Mouse (Mus musculus) adrenal gland, postnatal 25 days (tissue): ENCODE measurements around the gene Gm10181. TPM values are rescaled to one million over a fixed set of nuclear protein-coding genes. Genes with fewer than 3 reads are reported as not detected.

ENCODE experiments used
- total RNA-seq: library from RNA; stranded (reverse); gene quantifications from 2 replicates; pipeline ENCODE4 v1.2.3, GENCODE M21; 2021

The Gm10181 gene
- total RNA-seq, 1 experiment from 2014 or later = not detected

Other genes starting within 250 kb of the Gm10181 start
- 55.4 and 59.4 TPM in 2 replicates for gene Herpud2, start 62.4 kb downstream of the Gm10181 start, total RNA-seq
- gene Sept7, start 163.0 kb downstream of the Gm10181 start, total RNA-seq = 112 and 116 TPM in 2 replicates